Mouse (Mus musculus) midbrain, embryonic 16.5 days (tissue): ENCODE data around the gene Angptl6. TPM values are rescaled to one million over a fixed set of nuclear protein-coding genes. Genes with fewer than 3 reads are reported as not detected.

Experiments used
- ATAC-seq: fragments of 200-750 bp; cut with Nextera tagmentation; 2 replicates; pipeline ENCODE4 v1.8.0; 2017; ENCODE audit warnings: moderate TSS enrichment
- H3K27ac ChIP-seq: fragments of 300-500 bp; sonication (generic); 2 replicates; pipeline ENCODE4 v1.5.1; 2014; ENCODE audit warnings: mild to moderate bottlenecking, low read length, mixed read lengths
- H3K27me3 ChIP-seq: fragments of 300-500 bp; sonication (generic); 2 replicates; pipeline ENCODE4 v1.6.1; 2014; ENCODE audit warnings: low read depth, low read length, mixed read lengths; ENCODE audit not compliant: control insufficient read depth, insufficient read depth
- H3K36me3 ChIP-seq: fragments of 300-500 bp; sonication (generic); 2 replicates; pipeline ENCODE4 v1.6.1; 2014; ENCODE audit warnings: mild to moderate bottlenecking, low read length, moderate library complexity, mixed read lengths; ENCODE audit not compliant: control insufficient read depth, insufficient read depth
- H3K4me1 ChIP-seq: fragments of 300-500 bp; sonication (generic); 2 replicates; pipeline ENCODE4 v1.6.1; 2014; ENCODE audit warnings: mild to moderate bottlenecking, low read length, mixed read lengths; ENCODE audit not compliant: control insufficient read depth, insufficient read depth
- H3K4me2 ChIP-seq: fragments of 300-500 bp; sonication (generic); 2 replicates; pipeline ENCODE4 v1.6.1; 2014; ENCODE audit warnings: mild to moderate bottlenecking, low read length, mixed read lengths
- H3K4me3 ChIP-seq: fragments of 300-500 bp; sonication (generic); 2 replicates; pipeline ENCODE4 v1.5.1; 2014; ENCODE audit warnings: low read depth, mild to moderate bottlenecking, low read length, moderate library complexity, mixed read lengths
- H3K9ac ChIP-seq: fragments of 300-500 bp; sonication (generic); 2 replicates; pipeline ENCODE4 v1.6.1; 2014; ENCODE audit warnings: low read depth, low read length, mixed read lengths
- H3K9me3 ChIP-seq: fragments of 300-500 bp; sonication (generic); replicated peaks from 2 replicates; pipeline ENCODE4 v1.6.1; 2014; ENCODE audit warnings: mild to moderate bottlenecking, low read length, mixed read lengths; ENCODE audit not compliant: control insufficient read depth, poor library complexity, severe bottlenecking
- WGBS: fragments of 180-500 bp; shearing (Covaris S2); extraction: QIAGEN DNeasy Blood & Tissue Kit; methylation state at CpG from one replicate; pipeline ENCODE4 v1.1.7; 2014; 5-methylcytosine and 5-hydroxymethylcytosine counted together
- polyA plus RNA-seq: library from polyadenylated mRNA; unstranded; fragments of >200 nt; fragmentation: Nextera tagmentation; extraction: Ambion mirVana; gene quantifications from 2 replicates; pipeline ENCODE4 v1.2.1, GENCODE M21; 2015

The Angptl6 gene
- 15.2 and 17.7 TPM in 2 replicates for polyA plus RNA-seq

- H3K9ac ChIP-seq: peak within 1 kb of the TSS; percentile 74
- H3K4me3 ChIP-seq: peak within 1 kb of the TSS; percentile 48
- no peak for ATAC-seq
- WGBS: 93% methylated on average over 13 of the region's 13 CpGs
- H3K36me3 ChIP-seq: no peaks in the 10 kb centered on the region
- H3K4me1 ChIP-seq: peaks cover 5% of the 10 kb centered on the region
- H3K27me3 ChIP-seq: no peaks in the 10 kb centered on the region
- no peaks in the 10 kb centered on the region for H3K9me3 ChIP-seq
- peak within 1 kb of the TSS; percentile 96 for H3K27ac ChIP-seq
- peak within 1 kb of the TSS; percentile 71 for H3K4me2 ChIP-seq
Measured at GRCm38 (mm10) chr9:20879097-20879792, at the start of gene Angptl6. TSS of gene Angptl6 (minus strand) at chr9:20879727.

GRCm38 (mm10) chr9:20923258-20923657 lies 43.7 kb upstream of the Angptl6 start:
- H3K36me3 ChIP-seq: peaks cover 69% of the 10 kb centered on the region
- no peaks in the 10 kb centered on the region for H3K4me1 ChIP-seq
- no peaks in the 10 kb centered on the region for H3K27me3 ChIP-seq
- no peak overlapping the region for H3K4me3 ChIP-seq
- WGBS: 91% methylated on average over 3 of the region's 3 CpGs
- H3K27ac ChIP-seq: no peak overlapping the region
- no peak for ATAC-seq
- no peaks in the 10 kb centered on the region for H3K9me3 ChIP-seq
- no peak overlapping the region for H3K4me2 ChIP-seq
- H3K9ac ChIP-seq: no peak overlapping the region

GRCm38 (mm10) chr9:20916160-20916559 lies 36.6 kb upstream of the Angptl6 start:
- Histone ChIP-seq H3K27ac (no peak overlapping the region), H3K4me1 (no peaks in the 10 kb centered on the region), H3K36me3 (peaks cover 83% of the 10 kb centered on the region), H3K9ac (no peak overlapping the region), H3K9me3 (no peaks in the 10 kb centered on the region), H3K4me3 (no peak overlapping the region), H3K4me2 (no peak overlapping the region), H3K27me3 (no peaks in the 10 kb centered on the region)
- no peak for ATAC-seq
- 81% methylated on average over 4 of the region's 4 CpGs for WGBS

GRCm38 (mm10) chr9:20909948-20910347 lies 30.4 kb upstream of the Angptl6 start:
- Histone ChIP-seq H3K9ac (no peak overlapping the region), H3K36me3 (peaks cover 82% of the 10 kb centered on the region), H3K4me1 (no peaks in the 10 kb centered on the region), H3K4me3 (no peak overlapping the region), H3K27ac (no peak overlapping the region), H3K4me2 (no peak overlapping the region), H3K9me3 (no peaks in the 10 kb centered on the region), H3K27me3 (no peaks in the 10 kb centered on the region)
- ATAC-seq: no peak
- 91% methylated on average over 9 of the region's 9 CpGs for WGBS

- Histone ChIP-seq H3K4me1 (peaks cover 7% of the 10 kb centered on the region), H3K36me3 (peaks cover 16% of the 10 kb centered on the region), H3K9ac (0 out of 2 replicates have a peak overlapping the region, but pooled peaks have one; percentile 3), H3K27ac (no peak overlapping the region), H3K4me3 (no peak overlapping the region), H3K4me2 (no peak overlapping the region), H3K27me3 (no peaks in the 10 kb centered on the region), H3K9me3 (no peaks in the 10 kb centered on the region)
- WGBS: 36% methylated on average over 6 of the region's 6 CpGs
- ATAC-seq: no peak
Measured at GRCm38 (mm10) chr9:20902174-20902491, 22.6 kb upstream of the Angptl6 start.

- Histone ChIP-seq H3K36me3 (peaks cover 16% of the 10 kb centered on the region), H3K9ac (0 out of 2 replicates have a peak overlapping the region, but pooled peaks have one; percentile 3), H3K4me2 (no peak overlapping the region), H3K27ac (no peak overlapping the region), H3K4me3 (no peak overlapping the region), H3K9me3 (no peaks in the 10 kb centered on the region), H3K27me3 (no peaks in the 10 kb centered on the region), H3K4me1 (peaks cover 11% of the 10 kb centered on the region)
- WGBS: 14% methylated on average over 13 of the region's 13 CpGs
- ATAC-seq: no peak
Measured at GRCm38 (mm10) chr9:20901466-20902173, 22.1 kb upstream of the Angptl6 start.

- WGBS: 5% methylated on average over 34 of the region's 34 CpGs
- no peaks in the 10 kb centered on the region for H3K9me3 ChIP-seq
- peak within 1 kb of the TSS; percentile 84 for H3K4me2 ChIP-seq
- H3K36me3 ChIP-seq: peaks cover 17% of the 10 kb centered on the region
- peak; percentile 88 for ATAC-seq
- H3K4me3 ChIP-seq: peak within 1 kb of the TSS; percentile 95
- peak within 1 kb of the TSS; percentile 77 for H3K27ac ChIP-seq
- H3K27me3 ChIP-seq: no peaks in the 10 kb centered on the region
- peaks cover 11% of the 10 kb centered on the region for H3K4me1 ChIP-seq
- H3K9ac ChIP-seq: peak within 1 kb of the TSS; percentile 97
Measured at GRCm38 (mm10) chr9:20898511-20899073, 19.1 kb upstream of the Angptl6 start, which contains the start of gene Eif3g. TSS of gene Eif3g (minus strand) at chr9:20898623.

GRCm38 (mm10) chr9:20897736-20898510 lies 18.4 kb upstream of the Angptl6 start:
- H3K9me3 ChIP-seq: no peaks in the 10 kb centered on the region
- peak overlapping the region; percentile 77 for H3K27ac ChIP-seq
- H3K4me2 ChIP-seq: peak overlapping the region; percentile 84
- peak overlapping the region; percentile 97 for H3K9ac ChIP-seq
- H3K4me1 ChIP-seq: peaks cover 11% of the 10 kb centered on the region
- ATAC-seq: peak; percentile 64
- H3K36me3 ChIP-seq: peaks cover 19% of the 10 kb centered on the region
- peak overlapping the region; percentile 95 for H3K4me3 ChIP-seq
- WGBS: 5% methylated on average over 30 of the region's 39 CpGs
- H3K27me3 ChIP-seq: no peaks in the 10 kb centered on the region
